Mouse (Mus musculus): ENCODE data around the gene Tprn.

DNA sequence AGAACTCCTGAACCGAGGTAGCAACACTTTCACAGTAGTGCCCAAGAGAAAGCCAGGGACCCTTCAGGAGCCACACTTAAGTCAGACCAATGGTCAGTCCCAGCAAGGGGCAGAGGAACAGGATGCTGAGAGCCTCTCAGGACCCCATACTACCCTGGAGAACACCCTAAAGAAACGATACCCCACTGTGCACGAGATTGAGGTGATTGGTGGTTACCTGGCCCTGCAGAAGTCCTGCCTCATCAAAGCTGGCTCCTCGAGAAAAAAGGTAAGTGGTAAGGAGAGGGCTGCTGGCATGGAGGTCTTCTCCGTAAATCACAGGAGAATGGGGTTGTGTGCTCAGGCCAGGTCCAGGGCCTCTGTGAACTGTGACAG lies 1.9 kb downstream of the Tprn start:
- TF ChIP-seq CTCF (IDR thresholded peaks at IDR 0.05; ENCODE audit: borderline replicate concordance, control insufficient read depth, extremely low read depth, insufficient read depth, low read length, poor library complexity) (no peak), POLR2A (IDR thresholded peaks at IDR 0.05; ENCODE audit: control insufficient read depth, extremely low read depth, insufficient read depth, low read length, poor library complexity) (no peak)
